Mouse (Mus musculus) spleen, adult 2 months (tissue): Measurements from ENCODE around the gene Mobp. TPM values are rescaled to one million over a fixed set of nuclear protein-coding genes. Genes with fewer than 3 reads are reported as not detected.

Source experiments
- DNase-seq, 2 experiments: peaks; one replicate each; pipeline versions ENCODE4 v3.0.0 to v3.0.0-alpha.2; 2012 to 2021; ENCODE audit warnings: low spot score in 2 of 2, low read depth in 1 of 2
- H3K27ac ChIP-seq: fragments of 200-500 bp; 2 replicates; pipeline ENCODE4 v1.5.1; 2012; ENCODE audit warnings: low read length, inconsistent platforms; ENCODE audit not compliant: insufficient read depth
- H3K27me3 ChIP-seq: fragments of 200-500 bp; 2 replicates; pipeline ENCODE4 v1.6.1; 2012; ENCODE audit warnings: mild to moderate bottlenecking, moderate library complexity, low read length, inconsistent platforms; ENCODE audit not compliant: control insufficient read depth, insufficient read depth
- H3K36me3 ChIP-seq: fragments of 200-500 bp; 2 replicates; pipeline ENCODE4 v1.6.1; 2012; ENCODE audit warnings: mild to moderate bottlenecking, low read length, inconsistent platforms; ENCODE audit not compliant: control insufficient read depth, insufficient read depth
- H3K4me1 ChIP-seq: fragments of 200-500 bp; 2 replicates; pipeline ENCODE4 v1.6.1; 2011; ENCODE audit warnings: inconsistent platforms; ENCODE audit not compliant: control insufficient read depth, insufficient read depth, insufficient read length
- H3K4me3 ChIP-seq: fragments of 200-500 bp; 2 replicates; pipeline ENCODE4 v1.5.1; 2011; ENCODE audit warnings: mild to moderate bottlenecking, inconsistent platforms; ENCODE audit not compliant: insufficient read depth, insufficient read length; ENCODE audit errors: extremely low read depth
- CTCF ChIP-seq: fragments of 200-500 bp; IDR thresholded peaks from 2 replicates; pipeline ENCODE4 v1.5.1; 2011; ENCODE audit warnings: mild to moderate bottlenecking, inconsistent platforms; ENCODE audit not compliant: insufficient read depth, insufficient read length, insufficient replicate concordance; ENCODE audit errors: extremely low read depth
- POLR2A ChIP-seq: fragments of 200-500 bp; IDR thresholded peaks from 2 replicates; pipeline ENCODE4 v1.6.1; 2011; ENCODE audit warnings: low read depth, low read length, inconsistent platforms
- WGBS: fragments of 180-500 bp; shearing (Covaris S2); methylation state at CpG from one replicate; pipeline ENCODE4 v1.1.7; 2018; 5-methylcytosine and 5-hydroxymethylcytosine counted together
- polyA plus RNA-seq: library from polyadenylated mRNA; depleted of rRNA; stranded (reverse); fragments of >200 nt; gene quantifications from 2 replicates; pipeline ENCODE4 v1.2.3, GENCODE M21; 2012

Gene Mobp
- polyA plus RNA-seq, 1 experiment, result not detected

DNA sequence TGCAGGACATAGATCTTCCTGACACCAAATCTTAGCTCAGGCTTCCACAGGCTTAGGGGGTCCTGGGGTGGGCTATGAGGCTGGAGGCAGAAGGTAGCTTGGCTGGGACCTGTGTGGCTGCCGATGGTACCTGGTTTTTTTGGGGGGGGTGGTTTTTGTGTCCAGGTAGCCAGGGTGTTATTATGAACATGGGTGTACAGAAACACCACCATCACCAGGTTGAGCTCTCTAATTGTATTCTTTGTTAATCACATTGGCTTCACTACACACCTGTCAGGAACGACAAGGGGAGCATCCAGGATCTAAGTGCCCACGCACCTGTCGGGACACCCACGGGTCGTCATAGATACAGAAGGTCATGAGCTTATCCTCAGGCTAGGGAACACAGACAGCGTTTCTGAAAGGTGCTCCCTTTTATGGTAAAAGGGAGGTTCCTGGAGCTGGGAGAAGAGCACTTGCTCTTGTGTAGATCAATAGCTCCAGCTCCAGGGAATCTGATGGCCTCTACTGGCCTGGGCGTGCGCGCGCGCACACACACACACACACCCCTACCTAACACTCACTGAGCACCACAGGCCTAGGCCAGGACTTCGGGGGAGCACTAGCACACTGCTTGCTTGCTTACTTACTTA, 14.9 kb upstream of the Mobp start:
- H3K27ac ChIP-seq, result no peak overlapping the region
- no peak overlapping the region for H3K4me3 ChIP-seq
- no peaks in the 10 kb centered on the region for H3K27me3 ChIP-seq
- H3K4me1 ChIP-seq, result no peaks in the 10 kb centered on the region; the same call in 1 of the 2 replicates
- 92% methylated on average over 13 of the region's 13 CpGs for WGBS
- peaks cover 23% of the 10 kb centered on the region for H3K36me3 ChIP-seq
- no peak for DNase-seq
- TF ChIP-seq CTCF (no peak), POLR2A (no peak)

GRCm38 (mm10) chr9:120135454-120135853, 14.1 kb upstream of the Mobp start:
- 95% methylated on average over 11 of the region's 11 CpGs for WGBS
- H3K27me3 ChIP-seq, result no peaks in the 10 kb centered on the region
- peaks cover 17% of the 10 kb centered on the region for H3K36me3 ChIP-seq
- no peaks in the 10 kb centered on the region for H3K4me1 ChIP-seq
- H3K4me3 ChIP-seq, result no peak overlapping the region
- DNase-seq, result no peak
- TF ChIP-seq CTCF, result no peak
- TF ChIP-seq POLR2A, result no peak
- no peak overlapping the region for H3K27ac ChIP-seq

GRCm38 (mm10) chr9:120140652-120141051, 8.9 kb upstream of the Mobp start:
- H3K36me3 ChIP-seq, result no peaks in the 10 kb centered on the region
- no peak overlapping the region for H3K4me3 ChIP-seq
- peak; percentile 39 to 66 for DNase-seq
- peak; percentile 61; the same call in 1 of the 2 replicates for TF ChIP-seq CTCF
- TF ChIP-seq POLR2A, result no peak
- H3K27me3 ChIP-seq, result no peaks in the 10 kb centered on the region
- 9% methylated on average over 4 of the region's 4 CpGs for WGBS
- no peak overlapping the region for H3K27ac ChIP-seq
- no peaks in the 10 kb centered on the region for H3K4me1 ChIP-seq

DNA sequence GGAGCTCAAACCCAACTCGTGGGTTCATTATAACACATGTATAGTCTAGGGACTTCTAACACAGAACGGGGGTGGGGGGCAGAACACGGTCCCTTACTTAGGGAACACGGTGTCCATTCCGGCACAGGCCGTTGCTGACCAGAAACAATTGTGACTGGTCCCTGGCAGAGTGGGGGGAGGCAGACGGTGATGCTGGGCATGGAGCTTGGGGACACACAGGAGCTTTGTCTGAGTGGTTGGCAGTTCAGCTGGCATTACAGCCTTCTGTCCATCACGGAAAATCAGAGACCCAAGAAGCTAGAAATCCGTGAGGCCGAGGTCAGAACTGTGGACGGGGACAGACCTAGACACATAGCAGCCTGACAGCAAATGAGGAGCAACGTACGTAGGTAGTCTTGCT, 5.0 kb upstream of the Mobp start:
- no peak overlapping the region for H3K27ac ChIP-seq
- DNase-seq, result no peak
- H3K4me1 ChIP-seq, result no peaks in the 10 kb centered on the region
- H3K36me3 ChIP-seq, result no peaks in the 10 kb centered on the region
- TF ChIP-seq POLR2A (no peak), CTCF (no peak)
- whole genome bisulfite sequencing, result 91% methylated on average over 13 of the region's 13 CpGs
- no peaks in the 10 kb centered on the region for H3K27me3 ChIP-seq
- H3K4me3 ChIP-seq, result no peak overlapping the region

DNA sequence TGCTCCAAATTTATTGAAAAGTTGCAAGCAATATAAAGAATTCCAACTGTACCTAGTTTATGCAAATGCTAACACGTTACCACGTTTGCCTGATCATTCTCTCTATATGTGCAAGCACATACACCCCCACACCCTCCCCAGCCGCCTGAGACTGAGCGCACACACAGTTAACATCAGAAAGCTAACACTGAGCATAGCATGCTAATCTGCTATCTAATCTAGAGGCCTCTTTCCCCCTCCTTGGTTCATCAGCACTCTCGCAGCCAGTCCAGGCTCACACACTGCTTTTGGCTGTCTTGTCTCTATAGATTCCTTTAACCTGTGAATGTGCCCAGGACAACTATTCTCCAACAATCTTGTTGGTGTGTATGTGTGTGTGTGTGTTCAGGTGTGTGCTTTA, 1.6 kb downstream of the Mobp start:
- Histone ChIP-seq H3K4me3 (no peak overlapping the region), H3K27me3 (no peaks in the 10 kb centered on the region), H3K27ac (no peak overlapping the region), H3K4me1 (no peaks in the 10 kb centered on the region), H3K36me3 (no peaks in the 10 kb centered on the region)
- no peak for DNase-seq
- TF ChIP-seq CTCF (no peak), POLR2A (no peak)
- WGBS, result 79% methylated on average over 5 of the region's 5 CpGs

DNA sequence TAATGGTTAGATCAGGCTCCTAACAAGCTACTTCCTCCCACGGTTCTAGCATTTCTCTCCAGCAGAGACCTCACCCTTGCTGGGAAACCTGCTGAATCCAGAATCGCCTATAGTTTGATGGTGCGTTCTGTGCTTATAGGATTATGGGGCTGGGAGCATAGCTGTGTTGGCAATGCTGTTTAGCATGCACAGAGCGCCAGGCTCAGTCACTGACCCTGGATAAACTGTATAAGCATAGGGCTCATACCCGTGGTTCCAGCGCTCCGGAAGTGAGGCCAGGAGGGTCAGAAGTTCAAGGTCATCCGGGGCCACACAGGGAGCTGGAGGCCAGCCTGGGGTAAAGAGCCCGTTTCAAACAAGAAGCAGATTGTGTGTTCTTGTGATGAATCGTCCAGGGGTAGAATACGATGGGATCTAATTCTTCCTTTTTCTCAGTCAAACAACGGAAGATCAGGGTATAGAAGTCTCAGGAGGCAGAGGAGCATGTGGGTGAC, 2.4 kb downstream of the Mobp start:
- TF ChIP-seq POLR2A, result no peak
- no peak for TF ChIP-seq CTCF
- H3K36me3 ChIP-seq, result no peaks in the 10 kb centered on the region
- no peak overlapping the region for H3K4me3 ChIP-seq
- no peak for DNase-seq
- no peak overlapping the region for H3K27ac ChIP-seq
- H3K4me1 ChIP-seq, result no peaks in the 10 kb centered on the region
- WGBS, result 76% methylated on average over 12 of the region's 12 CpGs
- H3K27me3 ChIP-seq, result no peaks in the 10 kb centered on the region

- Histone ChIP-seq H3K27ac (no peak overlapping the region), H3K36me3 (no peaks in the 10 kb centered on the region), H3K27me3 (no peaks in the 10 kb centered on the region), H3K4me1 (no peaks in the 10 kb centered on the region), H3K4me3 (no peak overlapping the region)
- 35% methylated on average over 4 of the region's 4 CpGs for WGBS
- TF ChIP-seq CTCF (no peak), POLR2A (no peak)
- DNase-seq, result no peak
Observed at GRCm38 (mm10) chr9:120158047-120158446, 8.5 kb downstream of the Mobp start.
